In the genomic region with DNA sequence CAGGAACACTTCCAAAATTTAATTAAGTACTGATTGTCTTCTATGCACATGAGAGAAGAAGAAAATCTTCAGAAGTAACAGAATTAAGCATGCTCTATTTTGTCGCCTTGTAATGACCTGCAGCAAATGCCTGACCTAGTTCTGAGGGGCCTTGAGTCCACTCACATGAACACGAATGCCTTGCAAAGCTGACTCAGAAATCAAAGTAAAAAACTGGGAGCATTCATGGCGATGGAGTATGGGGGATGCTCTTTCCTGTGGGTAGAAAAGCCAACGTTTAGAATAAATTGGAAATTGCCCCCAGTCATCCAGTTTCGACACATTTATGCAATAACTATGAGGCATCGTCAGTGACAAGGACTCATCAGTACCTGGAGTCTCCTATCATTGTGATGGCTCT, we compare ENCODE assay signal across 24 mouse cellular contexts.
"Had no signal": no experiment of that assay in that cellular context is flagged by ENCODE, and none has a peak within 500 bp of the region (broad histone marks: within the 10 kb centered on the region; RNA-seq: fewer than 3 reads in every experiment).

No protein-coding gene starts in this region.

- H3K36me3 ChIP-seq: heart, embryonic 13.5 days; heart, embryonic 15.5 days; hindbrain, embryonic 13.5 days; hindbrain, embryonic 15.5 days; limb, embryonic 10.5 days; limb, embryonic 12.5 days had no signal

- DNase-seq: gastrocnemius, postnatal 14 days; gastrocnemius, postnatal 36 days; heart, adult 11 months; heart, adult 2 months; heart, postnatal 14 days; heart, postnatal 36 days; kidney, adult 18-20 months; kidney, adult 8-10 months; kidney, postnatal 10 days; kidney, postnatal 25 days; kidney, postnatal 4 days; liver had no signal

- H3K4me3 ChIP-seq: heart, adult 2 months; heart, embryonic 13.5 days; heart, embryonic 15.5 days; hindbrain, embryonic 13.5 days; hindbrain, embryonic 15.5 days; layer of hippocampus, adult 2 months; left cerebral cortex, adult 2 months; limb, embryonic 10.5 days; limb, embryonic 12.5 days had no signal

- H3K27ac ChIP-seq: heart, adult 2 months; heart, embryonic 13.5 days; heart, embryonic 15.5 days; hindbrain, embryonic 13.5 days; hindbrain, embryonic 15.5 days; hindbrain, postnatal 0 days; layer of hippocampus, adult 2 months; left cerebral cortex, adult 2 months; limb, embryonic 10.5 days; limb, embryonic 12.5 days had no signal

- H3K4me1 ChIP-seq: heart, embryonic 13.5 days; heart, embryonic 15.5 days; hindbrain, embryonic 13.5 days; hindbrain, embryonic 15.5 days; limb, embryonic 10.5 days; limb, embryonic 12.5 days had no signal

- H3K27me3 ChIP-seq: heart, embryonic 13.5 days; heart, embryonic 15.5 days; hindbrain, embryonic 13.5 days; hindbrain, embryonic 15.5 days; limb, embryonic 12.5 days had no signal

- H3K4me2 ChIP-seq: heart, embryonic 11.5 days; heart, embryonic 13.5 days; heart, embryonic 15.5 days; hindbrain, embryonic 13.5 days; hindbrain, embryonic 15.5 days; limb, embryonic 12.5 days; liver, embryonic 11.5 days had no signal

- H3K9me3 ChIP-seq: heart, embryonic 13.5 days; heart, embryonic 15.5 days; hindbrain, embryonic 13.5 days; hindbrain, embryonic 15.5 days; limb, embryonic 10.5 days; limb, embryonic 12.5 days had no signal

- ATAC-seq: hindbrain, postnatal 0 days; intestine, postnatal 0 days had no signal

- H3K9ac ChIP-seq: heart, embryonic 13.5 days; heart, embryonic 15.5 days; hindbrain, embryonic 13.5 days; hindbrain, embryonic 15.5 days; limb, embryonic 12.5 days had no signal
